Mouse (Mus musculus) lung, postnatal 0 days (tissue): ENCODE data around the gene Cd180.

ENCODE experiments used
- CTCF ChIP-seq: IDR thresholded peaks from 2 replicates; pipeline ENCODE4 v1.5.1; 2016; ENCODE audit warnings: antibody characterized with exemption, mild to moderate bottlenecking
- EP300 ChIP-seq: IDR thresholded peaks from 2 replicates; pipeline ENCODE4 v1.6.1; 2016; ENCODE audit warnings: antibody characterized with exemption, mild to moderate bottlenecking, control low read depth

- TF ChIP-seq CTCF (no peak), EP300 (peak; percentile 84)
These were observed 82.1 kb downstream of the Cd180 start for GRCm38 (mm10) chr13:102775506-102775905.
